Mouse (Mus musculus): ENCODE data around the gene Ist1.

Ist1 gene

GRCm38 (mm10) chr8:109693146-109693900 is at the start of gene Ist1:
Gene Ist1 (minus strand): TSS chr8:109693260.
- peak; percentile 99 for DNase-seq (ENCODE audit: low spot score)

GRCm38 (mm10) chr8:109738049-109738380 is 45.0 kb upstream of the Ist1 start:
- DNase-seq (ENCODE audit: low spot score): no peak

- peak; percentile 87 for DNase-seq (ENCODE audit: low spot score)
These were observed 44.4 kb upstream of the Ist1 start, which contains the start of gene Atxn1l for GRCm38 (mm10) chr8:109737237-109738048. Gene Atxn1l (minus strand): TSS chr8:109737739.

- DNase-seq (ENCODE audit: low spot score): no peak
These were observed 43.8 kb upstream of the Ist1 start for GRCm38 (mm10) chr8:109736819-109737218.

GRCm38 (mm10) chr8:109734018-109734417 is 41.0 kb upstream of the Ist1 start:
- DNase-seq (ENCODE audit: low spot score): no peak

- DNase-seq (ENCODE audit: low spot score): no peak
These were observed 38.0 kb upstream of the Ist1 start for GRCm38 (mm10) chr8:109731012-109731411.

GRCm38 (mm10) chr8:109725106-109725505 is 32.0 kb upstream of the Ist1 start:
- no peak for DNase-seq (ENCODE audit: low spot score)

GRCm38 (mm10) chr8:109714961-109715360 is 21.9 kb upstream of the Ist1 start:
- DNase-seq (ENCODE audit: low spot score): no peak

- DNase-seq (ENCODE audit: low spot score): no peak
These were observed 19.5 kb upstream of the Ist1 start for GRCm38 (mm10) chr8:109712521-109712920.

- no peak for DNase-seq (ENCODE audit: low spot score)
These were observed 14.9 kb upstream of the Ist1 start for GRCm38 (mm10) chr8:109707921-109708320.

- DNase-seq (ENCODE audit: low spot score): peak; percentile 87
These were observed 13.8 kb upstream of the Ist1 start for GRCm38 (mm10) chr8:109706874-109707237.

- no peak for DNase-seq (ENCODE audit: low spot score)
These were observed 13.2 kb upstream of the Ist1 start for GRCm38 (mm10) chr8:109706076-109706873.

GRCm38 (mm10) chr8:109705320-109706075 is 12.4 kb upstream of the Ist1 start, which contains the start of gene Zfp821:
Gene Zfp821 (plus strand): TSS chr8:109705546.
- DNase-seq (ENCODE audit: low spot score): peak; percentile 94

- peak; percentile 23 for DNase-seq (ENCODE audit: low spot score)
These were observed 11.7 kb upstream of the Ist1 start for GRCm38 (mm10) chr8:109704565-109705319.

GRCm38 (mm10) chr8:109698477-109698876 is 5.4 kb upstream of the Ist1 start:
- DNase-seq (ENCODE audit: low spot score): no peak

- no peak for DNase-seq (ENCODE audit: low spot score)
These were observed 4.7 kb upstream of the Ist1 start for GRCm38 (mm10) chr8:109697754-109698153.

GRCm38 (mm10) chr8:109694154-109694553 is 1.1 kb upstream of the Ist1 start:
- no peak for DNase-seq (ENCODE audit: low spot score)

GRCm38 (mm10) chr8:109692443-109693145 is 466 bp downstream of the Ist1 start:
- peak; percentile 54 for DNase-seq (ENCODE audit: low spot score)

GRCm38 (mm10) chr8:109691769-109692168 is 1.3 kb downstream of the Ist1 start:
- DNase-seq (ENCODE audit: low spot score): no peak

GRCm38 (mm10) chr8:109687248-109687647 is 5.8 kb downstream of the Ist1 start:
- no peak for DNase-seq (ENCODE audit: low spot score)

Data from urinary bladder, postnatal 14 days (tissue).